Mouse (Mus musculus): ENCODE data around the gene Cables2. TPM values are rescaled to one million over a fixed set of nuclear protein-coding genes. Genes with fewer than 3 reads are reported as not detected.

Cables2 gene
- polyA plus RNA-seq, 1 experiment from 2014 or later, result 18.5 TPM

GRCm38 (mm10) chr2:180250930-180251611 lies 22.2 kb downstream of the Cables2 start:
- peak; percentile 92 for ATAC-seq
- WGBS, result 33% methylated on average over 11 of the region's 11 CpGs
- Histone ChIP-seq H3K9ac (replicated peaks; ENCODE audit: low read depth, low read length) (peak overlapping the region; percentile 18), H3K4me2 (ENCODE audit: low read length) (no peak overlapping the region), H3K27ac (ENCODE audit: low read length) (no peak overlapping the region), H3K9me3 (ENCODE audit: control insufficient read depth, low read length) (no peaks in the 10 kb centered on the region), H3K4me1 (replicated peaks; ENCODE audit: control insufficient read depth, insufficient read depth, low read length) (peaks cover 7% of the 10 kb centered on the region), H3K4me3 (replicated peaks; ENCODE audit: low read length) (no peak overlapping the region), H3K36me3 (ENCODE audit: control insufficient read depth, insufficient read depth) (no peaks in the 10 kb centered on the region), H3K27me3 (replicated peaks; ENCODE audit: control insufficient read depth, insufficient read depth, low read length) (no peaks in the 10 kb centered on the region)

DNA sequence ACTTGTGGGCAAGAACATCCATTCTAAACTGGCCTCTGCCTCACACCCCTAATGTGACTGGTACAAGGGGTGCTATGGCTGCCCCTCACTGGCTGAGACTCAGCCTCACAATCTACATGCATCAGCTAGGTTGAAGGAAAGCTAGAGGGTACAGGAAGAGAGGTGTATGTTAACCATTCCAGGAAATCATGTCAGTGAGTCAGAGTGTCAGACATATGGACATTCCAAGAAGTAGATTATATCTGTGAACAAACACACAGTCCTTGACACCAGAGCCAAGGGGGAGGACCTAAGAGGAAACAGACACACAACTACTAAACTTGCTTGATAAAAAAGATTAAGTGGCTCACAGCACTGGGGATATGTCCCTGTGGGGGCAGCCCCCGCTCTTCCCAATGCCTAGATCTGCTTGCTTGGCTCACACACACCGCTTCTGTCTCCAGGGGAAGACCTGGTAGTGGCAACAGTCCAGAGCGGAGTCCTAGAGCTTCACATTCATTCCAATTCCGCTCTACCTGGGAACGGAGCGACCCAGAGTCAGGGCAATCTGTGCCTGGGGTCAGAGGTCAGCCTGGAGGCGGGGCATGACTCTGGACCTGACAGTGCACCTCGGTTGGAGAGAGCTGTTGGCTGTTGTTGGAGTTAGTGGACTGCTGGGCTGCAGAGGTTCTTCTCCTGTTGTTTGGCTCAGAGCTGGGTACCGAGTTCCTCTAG lies 24.2 kb downstream of the Cables2 start:
- H3K27ac ChIP-seq (ENCODE audit: low read length), result no peak overlapping the region
- H3K4me3 ChIP-seq (replicated peaks; ENCODE audit: low read length), result no peak overlapping the region
- H3K9ac ChIP-seq (replicated peaks; ENCODE audit: low read depth, low read length), result no peak overlapping the region
- 59% methylated on average over 9 of the region's 9 CpGs for WGBS
- no peak for ATAC-seq
- H3K27me3 ChIP-seq (replicated peaks; ENCODE audit: control insufficient read depth, insufficient read depth, low read length), result no peaks in the 10 kb centered on the region
- no peaks in the 10 kb centered on the region for H3K36me3 ChIP-seq (ENCODE audit: control insufficient read depth, insufficient read depth)
- peaks cover 3% of the 10 kb centered on the region; the same call in 1 of the 2 replicates for H3K4me1 ChIP-seq (replicated peaks; ENCODE audit: control insufficient read depth, insufficient read depth, low read length)
- H3K4me2 ChIP-seq (ENCODE audit: low read length), result no peak overlapping the region
- no peaks in the 10 kb centered on the region for H3K9me3 ChIP-seq (ENCODE audit: control insufficient read depth, low read length)

DNA sequence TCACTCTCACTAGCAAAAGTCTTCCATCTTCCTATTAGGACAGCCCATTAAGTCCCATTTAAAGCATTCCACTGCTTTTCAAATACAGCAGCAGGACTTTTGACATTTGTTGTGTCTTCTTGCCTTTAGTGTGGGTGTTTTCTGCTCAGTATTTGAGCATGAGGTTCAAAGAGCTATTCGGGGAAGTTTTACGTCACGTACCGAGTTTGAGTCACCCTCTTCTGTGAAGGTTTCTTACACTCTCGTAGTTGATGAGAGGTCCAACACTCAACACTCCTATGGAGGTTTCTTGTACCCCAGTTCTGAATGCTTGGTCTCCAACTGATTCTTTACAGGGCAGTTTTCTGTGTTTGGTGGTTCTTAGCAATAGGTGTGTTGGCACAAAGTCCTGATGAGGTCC lies 25.4 kb downstream of the Cables2 start:
- no peak for ATAC-seq
- Histone ChIP-seq H3K36me3 (ENCODE audit: control insufficient read depth, insufficient read depth) (no peaks in the 10 kb centered on the region), H3K9me3 (ENCODE audit: control insufficient read depth, low read length) (no peaks in the 10 kb centered on the region), H3K27me3 (replicated peaks; ENCODE audit: control insufficient read depth, insufficient read depth, low read length) (no peaks in the 10 kb centered on the region), H3K4me2 (ENCODE audit: low read length) (no peak overlapping the region), H3K4me3 (replicated peaks; ENCODE audit: low read length) (no peak overlapping the region), H3K9ac (replicated peaks; ENCODE audit: low read depth, low read length) (no peak overlapping the region), H3K4me1 (replicated peaks; ENCODE audit: control insufficient read depth, insufficient read depth, low read length) (peaks cover 3% of the 10 kb centered on the region; the same call in 1 of the 2 replicates), H3K27ac (ENCODE audit: low read length) (no peak overlapping the region)
- WGBS, result 92% methylated on average over 5 of the region's 5 CpGs

DNA sequence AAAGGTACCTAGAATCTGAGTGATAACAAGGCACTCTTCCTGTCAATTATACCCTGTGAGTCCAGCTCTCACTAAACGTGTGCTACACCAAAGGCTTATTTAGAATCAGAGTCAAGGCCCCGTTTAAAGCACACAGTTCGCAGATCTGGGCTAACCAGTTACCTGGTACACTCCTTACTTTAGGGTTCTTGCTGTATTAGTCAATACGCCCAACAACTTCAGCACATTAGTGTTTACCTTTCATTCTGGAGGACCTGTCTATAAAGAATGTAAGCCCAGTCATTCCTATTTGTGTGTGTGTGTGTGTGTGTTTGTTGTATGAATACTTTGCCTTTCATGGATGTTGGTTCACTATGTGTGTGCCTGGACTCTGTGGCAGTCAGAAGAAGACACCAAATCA lies 30.2 kb downstream of the Cables2 start:
- no peak overlapping the region for H3K4me2 ChIP-seq (ENCODE audit: low read length)
- no peak overlapping the region for H3K4me3 ChIP-seq (replicated peaks; ENCODE audit: low read length)
- H3K27me3 ChIP-seq (replicated peaks; ENCODE audit: control insufficient read depth, insufficient read depth, low read length), result no peaks in the 10 kb centered on the region
- H3K4me1 ChIP-seq (replicated peaks; ENCODE audit: control insufficient read depth, insufficient read depth, low read length), result no peaks in the 10 kb centered on the region
- no peak overlapping the region for H3K9ac ChIP-seq (replicated peaks; ENCODE audit: low read depth, low read length)
- no peak overlapping the region for H3K27ac ChIP-seq (ENCODE audit: low read length)
- 93% methylated on average over 4 of the region's 4 CpGs for WGBS
- ATAC-seq, result no peak
- no peaks in the 10 kb centered on the region for H3K36me3 ChIP-seq (ENCODE audit: control insufficient read depth, insufficient read depth)
- H3K9me3 ChIP-seq (ENCODE audit: control insufficient read depth, low read length), result no peaks in the 10 kb centered on the region

DNA sequence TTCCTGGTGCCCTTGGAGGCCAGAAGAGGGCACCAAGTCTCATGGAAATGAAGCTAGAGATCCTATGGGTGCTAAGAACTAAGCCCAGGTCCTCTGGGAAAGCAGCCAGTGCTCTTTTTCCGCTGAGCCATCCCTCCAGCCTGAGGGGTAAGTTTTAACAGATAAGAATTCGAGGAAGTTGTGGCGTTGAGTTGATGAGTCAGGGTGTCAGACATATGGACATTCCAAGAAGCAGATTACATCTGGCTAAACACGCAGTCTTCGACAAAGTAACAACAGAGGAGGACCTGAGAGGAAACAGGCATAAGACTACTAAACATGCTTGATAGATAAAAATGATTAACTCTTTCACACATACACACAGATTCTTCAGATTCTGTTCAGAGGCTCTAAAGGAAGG lies 34.7 kb downstream of the Cables2 start:
- no peaks in the 10 kb centered on the region for H3K9me3 ChIP-seq (ENCODE audit: control insufficient read depth, low read length)
- no peaks in the 10 kb centered on the region for H3K4me1 ChIP-seq (replicated peaks; ENCODE audit: control insufficient read depth, insufficient read depth, low read length)
- 90% methylated on average over 5 of the region's 5 CpGs for WGBS
- no peak overlapping the region for H3K4me2 ChIP-seq (ENCODE audit: low read length)
- H3K27me3 ChIP-seq (replicated peaks; ENCODE audit: control insufficient read depth, insufficient read depth, low read length), result no peaks in the 10 kb centered on the region
- ATAC-seq, result no peak
- H3K4me3 ChIP-seq (replicated peaks; ENCODE audit: low read length), result no peak overlapping the region
- H3K27ac ChIP-seq (ENCODE audit: low read length), result no peak overlapping the region
- no peaks in the 10 kb centered on the region for H3K36me3 ChIP-seq (ENCODE audit: control insufficient read depth, insufficient read depth)
- no peak overlapping the region for H3K9ac ChIP-seq (replicated peaks; ENCODE audit: low read depth, low read length)

DNA sequence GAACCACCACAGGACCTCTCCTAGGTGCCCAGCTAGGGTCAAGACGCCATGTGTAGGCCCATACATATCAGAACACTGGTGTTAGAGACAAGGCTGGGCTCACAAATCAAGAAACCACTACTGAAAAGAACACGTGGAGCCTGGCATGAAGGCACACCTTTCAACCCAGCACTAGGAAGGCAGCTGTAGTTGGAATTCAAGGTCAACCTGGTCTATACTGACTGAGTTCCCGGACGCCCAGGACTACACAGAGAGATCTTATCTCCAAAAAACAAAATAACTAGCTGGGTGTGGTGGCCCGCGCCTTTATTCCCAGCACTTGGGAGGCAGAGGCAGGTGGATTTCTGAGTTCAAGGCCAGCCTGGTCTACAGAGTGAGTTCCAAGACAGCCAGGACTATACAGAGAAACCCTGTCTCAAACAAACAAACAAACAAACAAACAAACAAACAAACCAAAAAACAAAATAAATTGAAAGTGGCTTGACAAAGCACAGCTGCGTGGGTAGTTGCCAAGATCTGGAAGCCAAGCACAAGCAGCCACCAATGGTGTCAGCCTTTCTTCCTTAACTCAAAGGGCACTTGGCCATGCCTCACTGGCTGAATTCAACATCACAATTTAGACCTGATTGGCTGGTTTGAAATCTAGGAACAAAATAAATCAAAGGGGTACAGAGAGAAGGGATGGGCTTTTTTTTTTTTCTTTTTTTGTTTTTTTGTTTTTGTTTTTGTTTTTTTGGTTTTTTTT lies 35.5 kb downstream of the Cables2 start:
- WGBS, result 89% methylated on average over 7 of the region's 7 CpGs
- Histone ChIP-seq H3K9me3 (ENCODE audit: control insufficient read depth, low read length) (no peaks in the 10 kb centered on the region), H3K4me1 (replicated peaks; ENCODE audit: control insufficient read depth, insufficient read depth, low read length) (no peaks in the 10 kb centered on the region)

DNA sequence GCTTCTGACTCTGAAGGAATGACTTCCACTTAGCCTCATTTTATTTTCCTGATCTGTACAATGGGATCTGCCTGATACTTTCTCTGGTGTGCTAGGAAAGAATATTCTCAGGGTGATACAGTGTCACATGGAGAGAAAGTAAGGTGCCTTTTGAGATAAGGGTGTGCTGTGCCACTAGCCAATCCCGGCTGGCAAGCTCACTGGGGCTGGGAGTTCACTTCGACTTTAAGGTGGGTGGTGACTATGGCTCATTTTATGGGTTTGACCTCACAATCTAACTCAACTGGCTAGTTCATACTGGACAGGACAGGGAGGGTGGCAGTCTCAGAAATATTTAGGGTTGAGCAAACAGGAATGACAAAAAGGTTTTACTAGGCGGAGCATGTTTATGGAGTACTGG lies 36.4 kb downstream of the Cables2 start:
- H3K4me3 ChIP-seq (replicated peaks; ENCODE audit: low read length), result no peak overlapping the region
- H3K4me2 ChIP-seq (ENCODE audit: low read length), result no peak overlapping the region
- H3K4me1 ChIP-seq (replicated peaks; ENCODE audit: control insufficient read depth, insufficient read depth, low read length), result no peaks in the 10 kb centered on the region
- H3K9ac ChIP-seq (replicated peaks; ENCODE audit: low read depth, low read length), result no peak overlapping the region
- no peak for ATAC-seq
- 91% methylated on average over 3 of the region's 3 CpGs for WGBS
- H3K27me3 ChIP-seq (replicated peaks; ENCODE audit: control insufficient read depth, insufficient read depth, low read length), result no peaks in the 10 kb centered on the region
- no peak overlapping the region for H3K27ac ChIP-seq (ENCODE audit: low read length)
- no peaks in the 10 kb centered on the region for H3K36me3 ChIP-seq (ENCODE audit: control insufficient read depth, insufficient read depth)
- no peaks in the 10 kb centered on the region for H3K9me3 ChIP-seq (ENCODE audit: control insufficient read depth, low read length)

More for the DNA sequence above, 35.5 kb downstream of the Cables2 start:
- H3K27me3 ChIP-seq (replicated peaks; ENCODE audit: control insufficient read depth, insufficient read depth, low read length), result no peaks in the 10 kb centered on the region
- no peak overlapping the region for H3K9ac ChIP-seq (replicated peaks; ENCODE audit: low read depth, low read length)
- H3K27ac ChIP-seq (ENCODE audit: low read length), result no peak overlapping the region
- H3K36me3 ChIP-seq (ENCODE audit: control insufficient read depth, insufficient read depth), result no peaks in the 10 kb centered on the region
- no peak overlapping the region for H3K4me2 ChIP-seq (ENCODE audit: low read length)
- ATAC-seq, result no peak
- H3K4me3 ChIP-seq (replicated peaks; ENCODE audit: low read length), result no peak overlapping the region

GRCm38 (mm10) chr2:180236500-180236899 lies 36.8 kb downstream of the Cables2 start:
- Histone ChIP-seq H3K36me3 (ENCODE audit: control insufficient read depth, insufficient read depth) (no peaks in the 10 kb centered on the region), H3K4me3 (replicated peaks; ENCODE audit: low read length) (no peak overlapping the region), H3K9me3 (ENCODE audit: control insufficient read depth, low read length) (no peaks in the 10 kb centered on the region), H3K27me3 (replicated peaks; ENCODE audit: control insufficient read depth, insufficient read depth, low read length) (no peaks in the 10 kb centered on the region), H3K4me1 (replicated peaks; ENCODE audit: control insufficient read depth, insufficient read depth, low read length) (no peaks in the 10 kb centered on the region), H3K4me2 (ENCODE audit: low read length) (no peak overlapping the region), H3K27ac (ENCODE audit: low read length) (no peak overlapping the region), H3K9ac (replicated peaks; ENCODE audit: low read depth, low read length) (no peak overlapping the region)
- WGBS, result 55% methylated on average over 3 of the region's 3 CpGs
- no peak for ATAC-seq

DNA sequence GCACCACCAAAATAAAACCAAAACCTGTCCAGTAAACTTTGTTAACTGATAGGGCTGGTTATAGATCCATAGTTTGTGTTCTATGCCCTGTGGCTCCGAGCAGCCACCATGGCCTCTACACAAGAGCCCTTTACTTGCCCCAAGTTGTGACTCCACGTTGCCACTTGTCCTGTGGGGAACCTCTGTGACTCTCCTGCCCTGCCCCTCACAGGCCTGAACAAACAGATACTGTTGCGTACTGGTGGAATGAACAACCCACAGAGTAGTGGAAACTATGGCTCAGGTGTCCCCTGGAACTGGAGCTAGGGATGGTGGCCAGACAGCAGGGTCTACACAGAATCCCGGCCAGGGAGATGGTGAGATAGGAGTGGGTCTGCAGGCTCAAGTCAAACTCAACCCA lies 37.5 kb downstream of the Cables2 start:
- Histone ChIP-seq H3K27ac (ENCODE audit: low read length) (no peak overlapping the region), H3K4me3 (replicated peaks; ENCODE audit: low read length) (no peak overlapping the region), H3K4me2 (ENCODE audit: low read length) (no peak overlapping the region), H3K4me1 (replicated peaks; ENCODE audit: control insufficient read depth, insufficient read depth, low read length) (no peaks in the 10 kb centered on the region), H3K9ac (replicated peaks; ENCODE audit: low read depth, low read length) (no peak overlapping the region), H3K27me3 (replicated peaks; ENCODE audit: control insufficient read depth, insufficient read depth, low read length) (no peaks in the 10 kb centered on the region), H3K36me3 (ENCODE audit: control insufficient read depth, insufficient read depth) (no peaks in the 10 kb centered on the region), H3K9me3 (ENCODE audit: control insufficient read depth, low read length) (no peaks in the 10 kb centered on the region)
- ATAC-seq, result no peak
- 96% methylated on average over 4 of the region's 4 CpGs for WGBS
